Mouse (Mus musculus) MEL (cell line): Measurements from ENCODE around the gene Ust.

ENCODE experiments used
- CTCF ChIP-seq, 3 experiments: IDR thresholded peaks in 2 of 3; conservative IDR thresholded peaks in 1 of 3; 2 replicates each; pipeline ENCODE4 v1.5.1; 2011 to 2012; ENCODE audit warnings: low read length in 3 of 3, low read depth in 2 of 3, mild to moderate bottlenecking in 2 of 3, improper control_type of control experiment in 1 of 3, inconsistent platforms in 1 of 3, mixed read lengths in 1 of 3, moderate library complexity in 1 of 3; ENCODE audit not compliant: control insufficient read depth in 1 of 3, insufficient read depth in 1 of 3, poor library complexity in 1 of 3, severe bottlenecking in 1 of 3
- ELF1 ChIP-seq: IDR thresholded peaks from 2 replicates; pipeline ENCODE4 v1.6.1; 2014; ENCODE audit warnings: low read depth, mild to moderate bottlenecking, inconsistent platforms, low read length, improper control_type of control experiment, moderate library complexity
- EP300 ChIP-seq, 2 experiments: IDR thresholded peaks; 2 replicates each; pipeline ENCODE4 v1.6.1; 2011; ENCODE audit warnings: improper control_type of control experiment in 2 of 2, low read length in 2 of 2, low read depth in 1 of 2, mild to moderate bottlenecking in 1 of 2
- GABPA ChIP-seq: IDR thresholded peaks from 2 replicates; pipeline ENCODE4 v1.6.1; 2012; ENCODE audit warnings: low read depth, mild to moderate bottlenecking, inconsistent platforms, low read length, improper control_type of control experiment, moderate library complexity
- GATA1 ChIP-seq: IDR thresholded peaks from 2 replicates; pipeline ENCODE4 v1.6.1; 2011; ENCODE audit warnings: low read depth, low read length, improper control_type of control experiment
- HCFC1 ChIP-seq: IDR thresholded peaks from 2 replicates; pipeline ENCODE4 v1.6.1; 2012; ENCODE audit warnings: low read depth, mild to moderate bottlenecking, inconsistent platforms, low read length, improper control_type of control experiment, moderate library complexity
- MXI1 ChIP-seq: IDR thresholded peaks from 2 replicates; pipeline ENCODE4 v1.6.1; 2011; ENCODE audit warnings: mild to moderate bottlenecking, low read depth, low read length, improper control_type of control experiment
- NRF1 ChIP-seq: IDR thresholded peaks from 2 replicates; pipeline ENCODE4 v1.6.1; 2014; ENCODE audit warnings: low read depth, mild to moderate bottlenecking, inconsistent platforms, low read length, improper control_type of control experiment, moderate library complexity; ENCODE audit not compliant: poor library complexity, insufficient read depth, severe bottlenecking
- POLR2A ChIP-seq, 2 experiments: IDR thresholded peaks; 2 replicates each; pipeline ENCODE4 v1.6.1; 2011 to 2012; ENCODE audit warnings: low read length in 2 of 2, mild to moderate bottlenecking in 2 of 2, control low read depth in 1 of 2, improper control_type of control experiment in 1 of 2, low read depth in 1 of 2, moderate library complexity in 1 of 2; ENCODE audit not compliant: control insufficient read depth in 1 of 2, insufficient read depth in 1 of 2, poor library complexity in 1 of 2
- TAL1 ChIP-seq: IDR thresholded peaks from 2 replicates; pipeline ENCODE4 v1.6.1; 2012; ENCODE audit warnings: mild to moderate bottlenecking, inconsistent platforms, low read length, moderate library complexity, mixed read lengths
- TCF12 ChIP-seq: IDR thresholded peaks from 2 replicates; pipeline ENCODE4 v1.6.1; 2014; ENCODE audit warnings: low read depth, mild to moderate bottlenecking, inconsistent platforms, low read length, improper control_type of control experiment, moderate library complexity
- UBTF ChIP-seq: IDR thresholded peaks from 2 replicates; pipeline ENCODE4 v1.6.1; 2012; ENCODE audit warnings: low read depth, mild to moderate bottlenecking, inconsistent platforms, low read length, improper control_type of control experiment, moderate library complexity, borderline replicate concordance; ENCODE audit not compliant: insufficient read depth
- USF1 ChIP-seq: IDR thresholded peaks from 2 replicates; pipeline ENCODE4 v1.6.1; 2014; ENCODE audit warnings: low read depth, mild to moderate bottlenecking, inconsistent platforms, low read length, improper control_type of control experiment, moderate library complexity

GRCm38 (mm10) chr10:8495543-8496141 lies 23.0 kb downstream of the Ust start:
- TF ChIP-seq HCFC1 (no peak), GATA1 (no peak), GABPA (no peak), CTCF (IDR thresholded peaks at IDR 0.05 in 2 of 3, conservative IDR thresholded peaks at IDR 0.05 in 1 of 3; ENCODE audit: control insufficient read depth in 1 of 3, insufficient read depth in 1 of 3, low read depth in 2 of 3, low read length in 3 of 3, poor library complexity in 1 of 3, severe bottlenecking in 1 of 3) (no peak), EP300 (IDR thresholded peaks at IDR 0.05; ENCODE audit: low read depth in 1 of 2, low read length in 2 of 2) (no peak), NRF1 (no peak), POLR2A (IDR thresholded peaks at IDR 0.05; ENCODE audit: control insufficient read depth in 1 of 2, insufficient read depth in 1 of 2, low read depth in 1 of 2, low read length in 2 of 2, poor library complexity in 1 of 2) (no peak), ELF1 (no peak), UBTF (no peak), TCF12 (no peak), MXI1 (no peak), TAL1 (no peak), USF1 (no peak)
